Mouse (Mus musculus): ENCODE measurements at regions not wholly inside any gene's neighbourhood (a gene's known extent, or its start where the extent isn't known, plus 50 kb on each side); places are given as distances from the start of the nearest gene placed in this dataset.

- Histone ChIP-seq H3K27ac (no peak overlapping the region), H3K9ac (no peak overlapping the region), H3K4me1 (replicated peaks) (no peaks in the 10 kb centered on the region), H3K4me3 (no peak overlapping the region), H3K9me3 (replicated peaks) (no peaks in the 10 kb centered on the region), H3K36me3 (no peaks in the 10 kb centered on the region), H3K4me2 (no peak overlapping the region), H3K27me3 (no peaks in the 10 kb centered on the region)
- WGBS, result 63% methylated on average over 5 of the region's 5 CpGs
- ATAC-seq (replicated peaks; ENCODE audit: insufficient number of reproducible peaks, insufficient read depth, low FRiP score, low read depth), result no peak
These were observed 123.2 kb upstream of the Foxn2 start for GRCm38 (mm10) chr17:88317311-88317710.

- no peak for ATAC-seq (replicated peaks; ENCODE audit: insufficient number of reproducible peaks, insufficient read depth, low FRiP score, low read depth)
- Histone ChIP-seq H3K4me2 (no peak overlapping the region), H3K9ac (no peak overlapping the region), H3K4me3 (no peak overlapping the region), H3K4me1 (replicated peaks) (no peaks in the 10 kb centered on the region), H3K9me3 (replicated peaks) (no peaks in the 10 kb centered on the region), H3K27ac (no peak overlapping the region), H3K36me3 (no peaks in the 10 kb centered on the region), H3K27me3 (no peaks in the 10 kb centered on the region)
- 81% methylated on average over 7 of the region's 7 CpGs for WGBS
These were observed 122.7 kb upstream of the Foxn2 start for GRCm38 (mm10) chr17:88317806-88318205.

GRCm38 (mm10) chr17:88318207-88318791 lies 122.2 kb upstream of the Foxn2 start:
- no peak for ATAC-seq (replicated peaks; ENCODE audit: insufficient number of reproducible peaks, insufficient read depth, low FRiP score, low read depth)
- no peak overlapping the region for H3K4me2 ChIP-seq
- H3K4me1 ChIP-seq (replicated peaks), result no peaks in the 10 kb centered on the region
- H3K9ac ChIP-seq, result no peak overlapping the region
- 57% methylated on average over 16 of the region's 16 CpGs for WGBS
- H3K27me3 ChIP-seq, result no peaks in the 10 kb centered on the region
- no peaks in the 10 kb centered on the region for H3K36me3 ChIP-seq
- H3K9me3 ChIP-seq (replicated peaks), result no peaks in the 10 kb centered on the region
- no peak overlapping the region for H3K4me3 ChIP-seq
- H3K27ac ChIP-seq, result no peak overlapping the region

GRCm38 (mm10) chr17:88318936-88319335 lies 121.6 kb upstream of the Foxn2 start:
- no peaks in the 10 kb centered on the region for H3K27me3 ChIP-seq
- no peaks in the 10 kb centered on the region for H3K9me3 ChIP-seq (replicated peaks)
- H3K4me1 ChIP-seq (replicated peaks), result no peaks in the 10 kb centered on the region
- no peak overlapping the region for H3K4me3 ChIP-seq
- H3K27ac ChIP-seq, result no peak overlapping the region
- ATAC-seq (replicated peaks; ENCODE audit: insufficient number of reproducible peaks, insufficient read depth, low FRiP score, low read depth), result no peak
- H3K36me3 ChIP-seq, result no peaks in the 10 kb centered on the region
- H3K4me2 ChIP-seq, result no peak overlapping the region
- WGBS, result 58% methylated on average over 5 of the region's 5 CpGs
- no peak overlapping the region for H3K9ac ChIP-seq

GRCm38 (mm10) chr17:88320686-88321085 lies 119.8 kb upstream of the Foxn2 start:
- H3K9me3 ChIP-seq (replicated peaks), result no peaks in the 10 kb centered on the region
- ATAC-seq (replicated peaks; ENCODE audit: insufficient number of reproducible peaks, insufficient read depth, low FRiP score, low read depth), result no peak
- H3K4me1 ChIP-seq (replicated peaks), result no peaks in the 10 kb centered on the region
- H3K4me3 ChIP-seq, result no peak overlapping the region
- H3K27ac ChIP-seq, result no peak overlapping the region
- H3K36me3 ChIP-seq, result no peaks in the 10 kb centered on the region
- no peak overlapping the region for H3K4me2 ChIP-seq
- 67% methylated on average over 1 of the region's 1 CpGs for WGBS
- H3K9ac ChIP-seq, result no peak overlapping the region
- no peaks in the 10 kb centered on the region for H3K27me3 ChIP-seq

GRCm38 (mm10) chr17:88325326-88325909 lies 115.1 kb upstream of the Foxn2 start:
- 60% methylated on average over 14 of the region's 14 CpGs for WGBS

GRCm38 (mm10) chr17:88325910-88326739 lies 114.4 kb upstream of the Foxn2 start:
- WGBS, result 36% methylated on average over 12 of the region's 12 CpGs
- ATAC-seq (replicated peaks; ENCODE audit: insufficient number of reproducible peaks, insufficient read depth, low FRiP score, low read depth), result no peak

More at GRCm38 (mm10) chr17:88325326-88325909, 115.1 kb upstream of the Foxn2 start:
- no peaks in the 10 kb centered on the region for H3K36me3 ChIP-seq
- H3K4me3 ChIP-seq, result no peak overlapping the region
- H3K4me1 ChIP-seq (replicated peaks), result peaks cover 20% of the 10 kb centered on the region; the same call in 1 of the 2 replicates
- H3K27ac ChIP-seq, result no peak overlapping the region
- no peak overlapping the region for H3K9ac ChIP-seq
- ATAC-seq (replicated peaks; ENCODE audit: insufficient number of reproducible peaks, insufficient read depth, low FRiP score, low read depth), result no peak
- H3K27me3 ChIP-seq, result no peaks in the 10 kb centered on the region
- H3K4me2 ChIP-seq, result no peak overlapping the region
- H3K9me3 ChIP-seq (replicated peaks), result 0 out of 2 replicates have a peak, but pooled peaks cover 2% of the 10 kb centered on the region

GRCm38 (mm10) chr17:88326740-88327123 lies 113.8 kb upstream of the Foxn2 start:
- H3K9me3 ChIP-seq (replicated peaks), result 0 out of 2 replicates have a peak, but pooled peaks cover 3% of the 10 kb centered on the region
- no peaks in the 10 kb centered on the region for H3K27me3 ChIP-seq
- no peaks in the 10 kb centered on the region for H3K36me3 ChIP-seq
- peaks cover 20% of the 10 kb centered on the region; the same call in 1 of the 2 replicates for H3K4me1 ChIP-seq (replicated peaks)
- no peak overlapping the region for H3K4me3 ChIP-seq
- 79% methylated on average over 4 of the region's 4 CpGs for WGBS
- H3K4me2 ChIP-seq, result no peak overlapping the region
- no peak overlapping the region for H3K27ac ChIP-seq
- no peak for ATAC-seq (replicated peaks; ENCODE audit: insufficient number of reproducible peaks, insufficient read depth, low FRiP score, low read depth)
- no peak overlapping the region for H3K9ac ChIP-seq

More at GRCm38 (mm10) chr17:88325910-88326739, 114.4 kb upstream of the Foxn2 start:
- Histone ChIP-seq H3K4me3 (no peak overlapping the region), H3K4me1 (replicated peaks) (peaks cover 20% of the 10 kb centered on the region; the same call in 1 of the 2 replicates), H3K36me3 (no peaks in the 10 kb centered on the region), H3K9me3 (replicated peaks) (0 out of 2 replicates have a peak, but pooled peaks cover 3% of the 10 kb centered on the region), H3K27me3 (no peaks in the 10 kb centered on the region), H3K9ac (no peak overlapping the region), H3K27ac (no peak overlapping the region), H3K4me2 (no peak overlapping the region)

GRCm38 (mm10) chr17:88327791-88328190 lies 112.7 kb upstream of the Foxn2 start:
- Histone ChIP-seq H3K36me3 (no peaks in the 10 kb centered on the region), H3K4me1 (replicated peaks) (peaks cover 20% of the 10 kb centered on the region; the same call in 1 of the 2 replicates), H3K9me3 (replicated peaks) (0 out of 2 replicates have a peak, but pooled peaks cover 3% of the 10 kb centered on the region), H3K27ac (no peak overlapping the region), H3K4me2 (no peak overlapping the region), H3K27me3 (no peaks in the 10 kb centered on the region), H3K4me3 (no peak overlapping the region), H3K9ac (no peak overlapping the region)
- no peak for ATAC-seq (replicated peaks; ENCODE audit: insufficient number of reproducible peaks, insufficient read depth, low FRiP score, low read depth)
- 70% methylated on average over 8 of the region's 8 CpGs for WGBS

- H3K4me2 ChIP-seq, result no peak overlapping the region
- H3K4me3 ChIP-seq, result no peak overlapping the region
- no peak overlapping the region for H3K27ac ChIP-seq
- H3K9ac ChIP-seq, result no peak overlapping the region
- H3K27me3 ChIP-seq, result no peaks in the 10 kb centered on the region
- no peak for ATAC-seq (replicated peaks; ENCODE audit: insufficient number of reproducible peaks, insufficient read depth, low FRiP score, low read depth)
- H3K36me3 ChIP-seq, result no peaks in the 10 kb centered on the region
- WGBS, result 45% methylated on average over 8 of the region's 8 CpGs
- peaks cover 20% of the 10 kb centered on the region; the same call in 1 of the 2 replicates for H3K4me1 ChIP-seq (replicated peaks)
- H3K9me3 ChIP-seq (replicated peaks), result 0 out of 2 replicates have a peak, but pooled peaks cover 3% of the 10 kb centered on the region
These were observed 111.7 kb upstream of the Foxn2 start for GRCm38 (mm10) chr17:88328807-88329206.

- peaks cover 20% of the 10 kb centered on the region; the same call in 1 of the 2 replicates for H3K4me1 ChIP-seq (replicated peaks)
- H3K36me3 ChIP-seq, result no peaks in the 10 kb centered on the region
- H3K9me3 ChIP-seq (replicated peaks), result 0 out of 2 replicates have a peak, but pooled peaks cover 3% of the 10 kb centered on the region
- peak overlapping the region; percentile 34 for H3K4me2 ChIP-seq
- H3K27me3 ChIP-seq, result no peaks in the 10 kb centered on the region
- ATAC-seq (replicated peaks; ENCODE audit: insufficient number of reproducible peaks, insufficient read depth, low FRiP score, low read depth), result peak; percentile 64; the same call in 1 of the 2 replicates
- H3K4me3 ChIP-seq, result no peak overlapping the region
- 31% methylated on average over 9 of the region's 9 CpGs for WGBS
- no peak overlapping the region for H3K9ac ChIP-seq
- peak overlapping the region; percentile 54 for H3K27ac ChIP-seq
These were observed 110.8 kb upstream of the Foxn2 start for GRCm38 (mm10) chr17:88329715-88330114.
